Mouse (Mus musculus): ENCODE results near the gene Cyp4f14. TPM values are rescaled to one million over a fixed set of nuclear protein-coding genes. Genes with fewer than 3 reads are reported as not detected.

The Cyp4f14 gene
- not detected for polyA plus RNA-seq (2017; shearing (Covaris generic))

GRCm38 (mm10) chr17:32917131-32917530 lies at the start of gene Cyp4f14:
Cyp4f14 (minus strand) TSS chr17:32917342.

GRCm38 (mm10) chr17:32965623-32966290 lies 48.6 kb upstream of the Cyp4f14 start, which contains the start of gene Zfp472:
Zfp472 (plus strand) TSS chr17:32965814.

DNA sequence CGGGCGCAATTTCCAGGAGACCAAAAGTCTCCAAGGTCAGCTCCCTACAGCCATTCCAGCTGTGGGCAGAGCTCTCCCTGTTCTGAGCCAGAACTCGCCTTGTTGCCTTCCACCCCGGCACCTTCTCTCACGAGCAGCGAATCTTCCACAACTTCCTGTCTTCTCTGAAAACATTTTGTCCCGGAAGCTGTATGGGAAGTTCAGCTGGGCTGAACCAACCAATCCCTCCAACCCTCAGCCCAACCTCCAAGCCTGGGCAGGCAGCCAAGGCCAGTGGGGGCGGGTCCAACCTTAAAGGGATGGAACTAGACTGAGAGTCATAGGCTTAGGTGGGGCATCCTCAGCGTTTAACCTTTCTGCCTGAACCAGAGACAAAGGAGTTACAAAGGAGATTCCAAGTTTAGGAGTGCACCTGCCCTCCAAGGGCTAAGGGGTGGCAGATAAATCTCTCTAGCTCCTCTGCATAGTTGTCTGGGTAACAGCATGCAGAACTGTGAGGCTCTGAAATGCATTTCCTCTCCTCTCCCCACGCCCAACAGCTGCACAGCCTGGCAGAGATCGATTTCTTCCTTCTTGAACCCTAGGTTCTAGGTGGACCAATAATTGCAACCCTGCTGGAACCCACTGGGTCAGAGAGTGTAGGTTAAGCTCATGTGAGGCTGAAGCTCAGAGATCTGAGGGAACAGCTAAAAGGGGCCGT lies 30.2 kb upstream of the Cyp4f14 start, which contains the start of gene Cyp4f13:
Gene Cyp4f13 (minus strand): TSS at position 188 of the 700 bp plus-strand sequence.

DNA sequence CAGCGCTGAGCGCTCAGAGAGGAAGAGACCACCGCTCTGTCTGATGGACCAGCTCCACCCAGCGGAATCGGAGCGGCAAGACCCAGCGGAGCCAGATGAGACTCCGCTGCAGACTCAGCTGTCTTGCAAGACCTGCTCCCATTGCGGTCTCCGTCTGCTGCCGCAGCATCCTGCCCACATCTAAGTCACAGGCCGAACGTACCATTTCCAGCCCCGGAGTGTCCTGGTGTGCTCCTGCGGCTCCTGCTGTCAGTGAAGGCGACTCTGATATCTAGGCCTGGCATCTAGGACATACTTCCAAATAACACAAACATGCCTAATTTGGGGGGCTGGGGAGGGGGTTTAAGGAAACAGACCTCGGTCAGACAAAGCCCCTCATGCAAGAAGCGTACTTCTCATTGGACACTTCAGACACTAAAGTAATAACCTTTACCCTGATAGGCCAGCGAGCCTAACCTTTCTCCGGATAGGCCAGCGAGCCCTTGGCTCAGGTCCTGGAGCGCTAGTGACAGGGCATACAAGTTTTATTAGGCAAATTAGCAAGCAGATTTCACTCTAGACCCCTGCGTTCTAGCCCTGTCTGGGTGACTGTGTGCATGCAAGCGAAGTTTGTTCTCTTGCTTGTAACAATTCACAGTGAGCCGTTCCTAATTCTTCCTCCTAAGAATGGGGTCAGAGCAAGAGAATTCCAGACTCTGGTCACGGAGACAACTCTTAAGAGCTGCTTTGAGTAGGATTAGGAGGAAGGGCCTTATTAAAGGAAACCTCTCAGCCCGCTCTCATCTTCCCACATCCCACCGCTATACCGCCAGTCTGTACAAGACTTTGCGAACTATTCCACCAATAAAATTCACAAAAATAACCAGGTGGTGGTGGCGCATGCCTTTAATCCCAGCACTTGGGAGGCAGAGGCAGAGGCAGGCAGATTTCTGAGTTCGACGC lies 25.6 kb downstream of the Cyp4f14 start, which contains the start of gene Zfp870:
Gene Zfp870 (minus strand): TSS at position 404 of the 942 bp plus-strand sequence.

Other genes with a start within 250 kb of the Cyp4f14 start
- not detected for gene Cyp4f15, start 231.7 kb downstream of the Cyp4f14 start, polyA plus RNA-seq (2017; shearing (Covaris generic))
- 33.0 TPM for gene Zfp871, start 129.1 kb downstream of the Cyp4f14 start, polyA plus RNA-seq (2017; shearing (Covaris generic))
- gene Zfp811, start 107.4 kb downstream of the Cyp4f14 start, polyA plus RNA-seq (2017; shearing (Covaris generic)): 0.15 TPM
- 1.5 TPM for gene Zfp799, start 87.1 kb downstream of the Cyp4f14 start, polyA plus RNA-seq (2017; shearing (Covaris generic))
- not detected for gene Zfp870, start 25.7 kb downstream of the Cyp4f14 start, polyA plus RNA-seq (2017; shearing (Covaris generic))
- 40.3 TPM for gene Cyp4f13, start 30.1 kb upstream of the Cyp4f14 start, polyA plus RNA-seq (2017; shearing (Covaris generic))
- gene Zfp472, start 48.5 kb upstream of the Cyp4f14 start, polyA plus RNA-seq (2017; shearing (Covaris generic)): 15.9 TPM
- 5.7 TPM for gene Zfp952, start 75.8 kb upstream of the Cyp4f14 start, polyA plus RNA-seq (2017; shearing (Covaris generic))
- 1.7 TPM for gene Zfp763, start 116.1 kb upstream of the Cyp4f14 start, polyA plus RNA-seq (2017; shearing (Covaris generic))
- not detected for gene 4921501E09Rik, start 150.7 kb upstream of the Cyp4f14 start, polyA plus RNA-seq (2017; shearing (Covaris generic))
- 0.74 TPM for gene Zfp563, start 172.0 kb upstream of the Cyp4f14 start, polyA plus RNA-seq (2017; shearing (Covaris generic))
- 0.20 TPM for gene Morc2b, start 222.3 kb upstream of the Cyp4f14 start, polyA plus RNA-seq (2017; shearing (Covaris generic))

Data from effector memory CD4-positive, alpha-beta T cell, adult 7 months (primary cell).